Mouse (Mus musculus) erythroblast, embryonic 14.5 days (primary cell): ENCODE data around the gene Syngr1. TPM values are rescaled to one million over a fixed set of nuclear protein-coding genes. Genes with fewer than 3 reads are reported as not detected.

Experiments
- H3K27me3 ChIP-seq: 2 replicates; pipeline ENCODE4 v1.6.1; 2012; ENCODE audit warnings: inconsistent platforms; ENCODE audit not compliant: control insufficient read depth
- H3K36me3 ChIP-seq: 2 replicates; pipeline ENCODE4 v1.6.1; 2012; ENCODE audit warnings: mild to moderate bottlenecking, inconsistent platforms; ENCODE audit not compliant: control insufficient read depth
- H3K4me1 ChIP-seq: 2 replicates; pipeline ENCODE4 v1.6.1; 2012; ENCODE audit warnings: inconsistent platforms; ENCODE audit not compliant: control insufficient read depth
- H3K4me3 ChIP-seq: replicated peaks from 2 replicates; pipeline ENCODE3; 2012; ENCODE audit warnings: moderate library complexity, mild to moderate bottlenecking, inconsistent platforms
- H3K9me3 ChIP-seq: 2 replicates; pipeline ENCODE4 v1.6.1; 2012; ENCODE audit warnings: low read length, inconsistent platforms, mixed read lengths; ENCODE audit not compliant: control insufficient read depth
- GATA1 ChIP-seq: IDR thresholded peaks from 2 replicates; pipeline ENCODE4 v1.6.1; 2012; ENCODE audit warnings: low read length, inconsistent platforms, mixed read lengths
- TAL1 ChIP-seq: IDR thresholded peaks from 3 replicates; pipeline ENCODE4 v1.6.1; 2012; ENCODE audit warnings: low read length, inconsistent platforms, mixed read lengths
- polyA plus RNA-seq: library from polyadenylated mRNA; stranded (reverse); fragments of >175 nt; gene quantifications from 2 replicates; pipeline ENCODE4 v1.2.3, GENCODE M21; 2012

Syngr1 gene
- polyA plus RNA-seq, 1 experiment: 0.41 TPM

DNA sequence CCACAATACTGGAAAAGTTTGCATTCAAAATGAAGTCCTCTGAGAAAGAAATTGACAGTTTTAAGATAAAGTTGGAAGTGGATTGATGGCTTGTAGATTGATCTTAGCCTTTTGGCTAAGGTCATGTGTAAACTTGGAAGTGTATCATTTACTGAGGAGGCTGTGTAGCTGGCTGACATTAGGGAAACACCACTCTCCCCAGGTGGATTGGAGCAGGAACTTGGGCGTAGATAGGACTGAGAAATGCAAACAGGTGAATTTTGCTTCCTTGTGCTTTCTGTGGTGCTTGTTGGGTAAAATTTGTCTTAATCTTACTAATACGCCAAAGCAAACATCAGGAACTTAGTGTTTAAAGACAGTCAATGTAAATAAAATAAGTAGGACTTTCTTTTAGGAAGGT is 49.2 kb downstream of the Syngr1 start:
- peaks cover 98% of the 10 kb centered on the region for H3K36me3 ChIP-seq
- no peak overlapping the region for H3K4me3 ChIP-seq
- TF ChIP-seq TAL1: no peak
- TF ChIP-seq GATA1: no peak
- peaks cover 7% of the 10 kb centered on the region for H3K9me3 ChIP-seq
- peaks cover 46% of the 10 kb centered on the region for H3K4me1 ChIP-seq
- no peaks in the 10 kb centered on the region for H3K27me3 ChIP-seq

DNA sequence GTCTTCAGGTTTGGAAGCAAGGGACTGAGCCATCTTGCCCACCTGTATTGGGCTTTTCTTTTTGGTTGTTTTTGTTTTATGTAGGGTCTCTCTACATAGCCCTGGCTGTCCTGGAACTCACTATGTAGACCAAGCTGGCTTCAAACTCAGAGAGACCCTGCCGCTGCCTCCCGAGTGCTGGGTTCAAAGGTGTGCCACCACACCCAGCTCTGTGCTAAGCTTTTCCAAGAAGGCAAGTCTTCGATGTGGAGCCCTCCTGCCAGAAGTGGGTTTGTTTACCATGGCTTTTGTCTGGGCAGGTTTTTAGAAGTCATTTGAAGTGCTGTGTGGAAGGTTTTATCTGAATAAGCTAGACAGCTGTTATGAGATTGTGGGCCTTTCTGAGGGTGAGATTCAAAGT is 49.7 kb downstream of the Syngr1 start:
- Histone ChIP-seq H3K9me3 (peaks cover 7% of the 10 kb centered on the region), H3K4me3 (no peak overlapping the region), H3K4me1 (peaks cover 41% of the 10 kb centered on the region), H3K27me3 (no peaks in the 10 kb centered on the region), H3K36me3 (peaks cover 98% of the 10 kb centered on the region)
- no peak for TF ChIP-seq TAL1

DNA sequence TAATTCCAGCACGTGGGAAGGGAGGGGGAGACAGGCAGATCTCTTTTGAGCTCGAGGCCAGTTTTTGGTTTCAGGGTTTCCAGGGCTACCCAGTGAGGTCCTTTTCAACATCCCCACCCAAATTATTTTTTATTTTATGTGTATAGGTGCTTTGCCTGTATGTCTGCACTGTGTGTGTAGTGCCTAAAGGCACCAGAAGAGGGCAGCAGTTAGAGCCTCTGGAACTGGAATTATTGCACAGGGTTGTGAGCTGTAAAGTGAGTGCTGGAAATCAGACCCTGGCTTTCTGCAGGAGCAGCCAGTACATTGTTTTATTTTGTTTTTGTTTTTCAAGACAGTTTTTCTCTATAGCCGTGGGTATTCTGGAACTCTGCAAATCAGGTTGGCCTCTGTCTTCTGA is 51.0 kb downstream of the Syngr1 start:
- Histone ChIP-seq H3K4me3 (no peak overlapping the region), H3K9me3 (peaks cover 4% of the 10 kb centered on the region; the same call in 1 of the 2 replicates), H3K36me3 (peaks cover 93% of the 10 kb centered on the region), H3K27me3 (no peaks in the 10 kb centered on the region), H3K4me1 (peaks cover 35% of the 10 kb centered on the region)
- TF ChIP-seq GATA1: no peak
- TF ChIP-seq TAL1: no peak

GRCm38 (mm10) chr15:80143760-80144159 is 52.6 kb downstream of the Syngr1 start:
- H3K4me3 ChIP-seq: no peak overlapping the region
- H3K9me3 ChIP-seq: peaks cover 4% of the 10 kb centered on the region; the same call in 1 of the 2 replicates
- TF ChIP-seq GATA1: no peak
- no peak for TF ChIP-seq TAL1
- H3K27me3 ChIP-seq: no peaks in the 10 kb centered on the region
- H3K36me3 ChIP-seq: peaks cover 90% of the 10 kb centered on the region
- peaks cover 24% of the 10 kb centered on the region for H3K4me1 ChIP-seq

DNA sequence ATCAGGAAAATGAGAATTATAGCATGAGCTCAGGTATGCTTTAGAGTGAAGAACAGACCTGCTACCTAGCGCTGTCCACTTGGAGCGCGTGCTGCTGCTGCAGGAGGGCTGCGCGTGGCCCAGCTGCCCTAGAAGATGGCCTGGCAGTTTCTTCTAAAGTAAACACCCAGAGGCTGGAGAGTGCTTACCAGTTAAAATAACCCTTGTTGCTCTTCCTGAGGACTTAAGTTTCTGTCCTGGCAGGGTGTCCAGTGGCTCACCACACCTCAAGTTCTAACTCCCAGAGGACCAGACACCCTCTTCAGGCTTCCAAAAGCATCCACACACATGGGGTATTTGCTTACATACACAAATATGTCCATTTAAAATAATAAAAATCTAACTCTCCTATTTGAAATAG is 54.3 kb downstream of the Syngr1 start:
- Histone ChIP-seq H3K4me3 (no peak overlapping the region), H3K36me3 (peaks cover 90% of the 10 kb centered on the region), H3K4me1 (peaks cover 15% of the 10 kb centered on the region), H3K9me3 (peaks cover 4% of the 10 kb centered on the region; the same call in 1 of the 2 replicates), H3K27me3 (no peaks in the 10 kb centered on the region)
- TF ChIP-seq GATA1: no peak
- no peak for TF ChIP-seq TAL1

DNA sequence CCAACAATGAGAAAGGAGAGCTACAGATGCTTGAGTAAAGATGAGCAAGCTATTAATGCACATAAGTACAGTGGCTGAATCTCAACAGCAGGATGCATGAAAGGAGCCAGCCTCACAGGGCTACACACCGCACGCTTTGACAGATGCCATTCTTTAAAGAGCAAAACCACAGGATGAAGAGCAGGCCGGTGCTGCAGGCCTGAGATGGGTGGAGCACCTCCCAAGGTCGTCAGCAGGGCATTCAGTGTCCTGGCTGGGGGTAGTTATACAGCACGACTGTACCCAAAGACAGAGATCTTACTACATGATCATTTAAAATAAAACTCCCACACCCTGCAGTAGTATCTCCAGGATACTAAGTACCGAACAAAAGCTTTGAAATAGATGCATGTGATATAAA is 55.0 kb downstream of the Syngr1 start:
- peaks cover 90% of the 10 kb centered on the region for H3K36me3 ChIP-seq
- no peak overlapping the region for H3K4me3 ChIP-seq
- no peaks in the 10 kb centered on the region for H3K27me3 ChIP-seq
- no peak for TF ChIP-seq GATA1
- no peak for TF ChIP-seq TAL1
- H3K9me3 ChIP-seq: peaks cover 4% of the 10 kb centered on the region; the same call in 1 of the 2 replicates
- peaks cover 15% of the 10 kb centered on the region for H3K4me1 ChIP-seq

- Histone ChIP-seq H3K4me1 (peaks cover 15% of the 10 kb centered on the region), H3K36me3 (peaks cover 89% of the 10 kb centered on the region), H3K9me3 (peaks cover 2% of the 10 kb centered on the region; the same call in 1 of the 2 replicates), H3K4me3 (no peak overlapping the region), H3K27me3 (no peaks in the 10 kb centered on the region)
- no peak for TF ChIP-seq GATA1
- no peak for TF ChIP-seq TAL1
Measured at GRCm38 (mm10) chr15:80147090-80147489, 56.0 kb downstream of the Syngr1 start.

DNA sequence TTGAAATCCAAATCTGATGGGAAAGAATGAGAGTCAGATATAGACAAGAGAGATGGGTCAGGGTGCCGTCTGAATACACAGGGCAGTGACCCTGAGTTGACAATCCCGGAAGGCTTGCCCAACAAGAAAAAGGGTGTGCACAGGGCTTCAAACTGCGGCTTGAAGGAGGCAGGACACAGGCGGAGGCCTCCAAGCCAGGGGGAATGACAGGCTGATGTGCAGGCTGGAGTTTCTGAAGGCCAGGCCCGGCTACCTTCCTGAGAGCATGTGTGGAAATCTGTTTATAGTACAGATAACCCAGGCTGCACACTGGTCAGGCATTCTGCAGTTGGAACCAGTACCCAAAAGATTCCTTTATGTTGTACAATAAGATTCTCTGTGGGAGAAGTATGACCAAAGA is 56.4 kb downstream of the Syngr1 start:
- H3K4me1 ChIP-seq: peaks cover 15% of the 10 kb centered on the region
- peaks cover 89% of the 10 kb centered on the region for H3K36me3 ChIP-seq
- H3K4me3 ChIP-seq: no peak overlapping the region
- H3K9me3 ChIP-seq: no peaks in the 10 kb centered on the region
- no peaks in the 10 kb centered on the region for H3K27me3 ChIP-seq
- TF ChIP-seq GATA1 (no peak), TAL1 (no peak)

GRCm38 (mm10) chr15:80148565-80148964 is 57.4 kb downstream of the Syngr1 start:
- H3K9me3 ChIP-seq: no peaks in the 10 kb centered on the region
- peaks cover 15% of the 10 kb centered on the region for H3K4me1 ChIP-seq
- no peak for TF ChIP-seq GATA1
- no peak for TF ChIP-seq TAL1
- H3K36me3 ChIP-seq: peaks cover 89% of the 10 kb centered on the region
- no peak overlapping the region for H3K4me3 ChIP-seq
- H3K27me3 ChIP-seq: no peaks in the 10 kb centered on the region

- TF ChIP-seq TAL1 (no peak), GATA1 (no peak)
- peaks cover 15% of the 10 kb centered on the region for H3K4me1 ChIP-seq
- no peaks in the 10 kb centered on the region for H3K27me3 ChIP-seq
- no peak overlapping the region for H3K4me3 ChIP-seq
- peaks cover 89% of the 10 kb centered on the region for H3K36me3 ChIP-seq
- H3K9me3 ChIP-seq: no peaks in the 10 kb centered on the region
Measured at GRCm38 (mm10) chr15:80149517-80149916, 58.4 kb downstream of the Syngr1 start.
